Mouse (Mus musculus): ENCODE results near the gene Pvr.

The Pvr gene

DNA sequence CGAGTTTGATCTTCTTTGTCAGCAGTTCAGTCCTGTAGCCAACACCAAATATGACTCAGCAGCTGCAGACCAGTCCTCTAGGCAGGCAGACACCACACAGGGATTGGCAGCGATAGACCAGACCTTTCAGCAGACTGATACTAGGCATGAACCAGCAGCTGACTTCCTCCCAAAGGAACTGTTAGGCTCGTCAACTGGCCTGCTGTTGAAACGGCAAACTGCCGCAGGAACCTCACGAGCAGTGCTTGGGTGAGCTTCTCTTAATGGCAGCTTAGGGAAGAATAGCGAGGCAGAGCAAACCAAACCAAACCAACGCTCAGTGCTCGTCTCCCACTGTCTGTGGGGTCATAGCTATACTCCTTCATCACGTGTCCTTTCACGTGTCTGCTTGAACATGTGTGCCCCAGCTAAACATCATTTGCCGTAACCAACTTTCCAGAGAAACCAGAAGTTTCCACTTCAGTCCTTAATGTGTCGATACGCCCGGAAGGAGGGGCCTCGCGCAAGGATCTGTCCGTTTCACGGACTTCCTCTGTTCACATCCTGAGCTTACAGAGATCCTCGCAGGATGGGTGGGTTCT is 14.3 kb upstream of the Pvr start:
- in situ Hi-C loops (cut with MboI, MseI), result loop anchor here (25.0 kb wide), 1 partner anchor 923 kb away; the partner anchor contains the start of genes Foxa3, Irf2bp1 and Sympk

GRCm38 (mm10) chr7:19932877-19933809 is 12.2 kb upstream of the Pvr start:
- in situ Hi-C loops (cut with MboI, MseI), result loop anchor here (25.0 kb wide), 1 partner anchor 921 kb away; the partner anchor contains the start of genes Foxa3, Irf2bp1 and Sympk

DNA sequence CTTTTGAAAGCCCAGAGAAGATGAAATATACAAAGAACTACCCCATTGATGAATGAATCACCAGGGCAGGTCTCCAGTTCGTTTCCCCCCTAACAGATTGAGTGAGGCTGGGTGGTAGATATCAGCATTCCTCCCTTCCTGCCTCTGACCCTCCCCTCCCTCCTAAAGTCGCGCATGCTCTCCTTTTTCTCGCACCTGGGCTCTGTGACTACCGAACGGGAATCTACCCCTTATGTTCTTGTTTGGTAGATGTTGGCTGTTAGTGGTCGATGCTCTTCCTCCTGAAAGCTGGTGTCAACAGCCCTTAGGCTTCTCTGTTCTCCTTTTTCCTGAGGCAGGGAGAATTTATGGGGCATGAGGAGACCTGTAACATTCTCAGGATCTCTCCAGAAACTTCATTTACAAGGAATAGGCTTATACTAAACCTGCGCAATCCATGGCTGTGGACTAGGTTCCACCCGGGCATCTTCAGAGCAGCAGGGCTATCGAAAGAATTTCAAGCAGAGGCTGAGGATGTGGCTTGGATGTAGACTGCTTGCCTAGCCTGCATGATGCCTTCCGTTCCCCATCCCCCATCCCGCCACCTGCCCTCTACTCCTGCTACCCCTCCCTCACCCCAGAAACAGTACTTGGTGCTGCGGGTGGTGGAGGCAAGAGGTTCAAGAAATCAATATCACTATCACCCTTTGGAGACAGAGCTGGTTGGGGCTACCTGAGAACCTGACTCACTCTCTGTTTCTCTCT is 11.3 kb upstream of the Pvr start:
- in situ Hi-C loops (cut with MboI, MseI), result loop anchor here (25.0 kb wide), 1 partner anchor 920 kb away; the partner anchor contains the start of genes Foxa3, Irf2bp1 and Sympk

DNA sequence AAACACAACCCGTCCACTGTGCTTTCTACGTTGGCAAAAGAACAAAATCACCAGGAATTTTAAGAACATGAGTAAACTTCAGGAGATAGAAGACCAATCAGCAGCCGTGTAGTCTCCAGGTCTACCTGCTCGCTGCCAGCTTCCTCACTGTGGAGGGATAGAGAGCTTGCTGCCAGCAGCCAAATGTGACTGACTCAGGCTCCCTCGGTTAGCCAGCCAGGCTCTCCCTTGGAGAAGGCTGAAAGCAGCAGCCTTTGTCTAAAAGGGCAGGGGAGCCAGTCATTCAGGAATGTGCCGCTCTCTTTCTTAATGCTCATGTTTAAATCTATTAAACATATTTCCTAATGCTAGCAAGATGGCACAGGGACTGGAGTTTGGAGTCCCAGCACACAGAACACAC is 9.5 kb upstream of the Pvr start:
- in situ Hi-C loops (cut with MboI, MseI), result loop anchor here (25.0 kb wide), 1 partner anchor 918 kb away; the partner anchor contains the start of genes Foxa3, Irf2bp1 and Sympk

GRCm38 (mm10) chr7:19928486-19928885 is 7.5 kb upstream of the Pvr start:
- in situ Hi-C loops (cut with MboI, MseI), result loop anchor here (25.0 kb wide), 1 partner anchor 916 kb away; the partner anchor contains the start of genes Foxa3, Irf2bp1 and Sympk

DNA sequence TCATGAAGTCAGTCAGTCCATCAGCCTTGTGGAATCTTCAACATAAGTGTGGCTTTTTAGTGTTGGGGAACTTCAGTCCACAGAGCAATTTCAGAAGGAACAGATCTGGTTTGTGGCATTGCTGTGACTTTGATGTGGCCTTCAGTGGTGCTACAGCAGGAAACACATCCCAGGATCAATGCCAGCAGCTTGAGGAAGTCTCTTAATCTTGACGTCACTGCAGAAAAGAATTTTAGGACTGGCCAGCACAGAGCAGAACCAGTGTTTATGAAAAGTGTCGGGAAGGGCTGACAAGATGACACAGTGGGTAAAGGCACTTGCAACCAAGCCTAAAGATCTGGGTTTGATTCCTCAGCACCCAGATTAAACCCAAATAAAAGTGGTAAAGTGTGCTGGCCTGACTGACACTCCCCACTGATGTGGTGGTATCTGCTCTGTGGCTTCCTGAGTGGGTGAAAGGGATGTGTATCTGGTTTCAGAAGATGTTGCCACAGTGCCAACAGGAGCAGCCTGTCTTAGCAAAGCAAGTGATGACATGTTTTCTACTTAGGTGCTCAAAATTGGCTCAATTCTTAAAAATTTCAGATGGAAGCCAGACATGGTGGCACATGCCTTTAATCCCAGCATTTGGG is 6.0 kb upstream of the Pvr start:
- in situ Hi-C loops (cut with MboI, MseI), result loop anchor here (25.0 kb wide), 1 partner anchor 915 kb away; the partner anchor contains the start of genes Foxa3, Irf2bp1 and Sympk

GRCm38 (mm10) chr7:19925376-19925775 is 4.4 kb upstream of the Pvr start:
- in situ Hi-C loops (cut with MboI, MseI), result loop anchor here (25.0 kb wide), 1 partner anchor 913 kb away; the partner anchor contains the start of genes Foxa3, Irf2bp1 and Sympk

- in situ Hi-C loops (cut with MboI, MseI), result no loop called here
Observed at GRCm38 (mm10) chr7:19923797-19924196, 2.8 kb upstream of the Pvr start.

DNA sequence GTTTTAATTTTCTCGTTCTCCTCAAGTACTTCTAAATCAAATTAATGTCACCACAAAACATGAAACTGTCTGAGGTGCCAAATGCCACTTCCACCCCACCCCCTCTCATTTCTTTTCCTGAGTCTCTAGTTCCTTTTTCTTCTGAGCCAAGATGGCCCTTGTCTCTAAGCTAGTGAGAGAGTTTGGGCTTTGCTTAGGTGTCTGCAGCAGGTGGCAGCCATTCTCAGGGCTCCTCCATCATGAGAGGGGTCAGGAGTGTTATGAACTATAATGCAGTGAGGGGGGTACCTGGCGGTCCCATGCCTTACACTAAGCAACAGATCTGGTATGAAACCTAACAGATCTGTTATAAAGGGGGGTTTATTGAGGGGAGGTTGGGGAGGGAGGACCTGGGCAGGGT is 2.4 kb upstream of the Pvr start:
- in situ Hi-C loops (cut with MboI, MseI), result no loop called here

GRCm38 (mm10) chr7:19920166-19920505 is 824 bp downstream of the Pvr start:
- in situ Hi-C loops (cut with MboI, MseI), result no loop called here

GRCm38 (mm10) chr7:19914558-19914957 is 6.4 kb downstream of the Pvr start:
- in situ Hi-C loops (cut with MboI, MseI), result loop anchor here (5.0 kb wide), 1 partner anchor 43 kb away; no protein-coding TSS in a partner anchor

DNA sequence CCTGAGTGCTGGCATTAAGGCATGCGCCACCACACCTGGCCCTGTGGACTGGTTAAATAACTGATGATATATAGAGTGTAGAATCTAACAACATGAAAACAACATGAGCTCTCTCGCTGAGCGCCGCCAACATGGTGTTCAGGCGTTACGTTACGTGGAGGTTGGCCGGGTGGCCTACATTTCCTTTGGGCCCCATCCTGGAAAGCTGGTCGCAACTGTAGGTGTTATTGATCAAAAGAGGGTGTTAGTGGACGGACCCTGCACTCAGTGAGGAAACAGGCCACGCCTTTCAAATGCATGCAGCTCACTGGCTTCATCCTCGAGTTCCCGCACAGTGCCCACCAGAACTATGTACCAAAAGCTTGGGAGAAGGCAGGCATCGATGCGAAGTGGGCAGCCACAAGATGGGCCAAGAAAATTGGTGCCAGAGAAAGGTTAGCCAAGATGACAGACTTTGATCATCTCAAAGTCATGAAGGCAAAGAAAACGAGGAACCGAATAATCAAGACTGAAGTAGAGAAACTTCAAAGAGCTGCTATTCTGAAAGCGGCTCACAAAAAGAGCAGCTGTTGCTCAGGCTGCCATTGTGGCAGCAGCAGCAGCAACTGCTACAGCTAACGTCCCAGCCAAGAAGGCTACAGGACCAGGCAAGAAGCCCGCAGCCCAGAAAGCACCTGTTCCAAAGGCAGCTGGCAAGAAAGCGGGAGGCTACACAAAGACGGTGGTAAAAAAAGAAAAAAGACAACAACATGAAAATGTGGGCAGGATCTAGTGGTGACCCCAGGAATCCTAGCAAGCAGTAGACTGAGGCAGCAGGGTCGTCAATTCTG is 9.1 kb downstream of the Pvr start:
- in situ Hi-C loops (cut with MboI, MseI), result loop anchor here (5.0 kb wide), 1 partner anchor 45 kb away; no protein-coding TSS in a partner anchor

- in situ Hi-C loops (cut with MboI, MseI), result loop anchor here (5.0 kb wide), 1 partner anchor 46 kb away; no protein-coding TSS in a partner anchor
Observed at GRCm38 (mm10) chr7:19911292-19911658, 9.7 kb downstream of the Pvr start.

DNA sequence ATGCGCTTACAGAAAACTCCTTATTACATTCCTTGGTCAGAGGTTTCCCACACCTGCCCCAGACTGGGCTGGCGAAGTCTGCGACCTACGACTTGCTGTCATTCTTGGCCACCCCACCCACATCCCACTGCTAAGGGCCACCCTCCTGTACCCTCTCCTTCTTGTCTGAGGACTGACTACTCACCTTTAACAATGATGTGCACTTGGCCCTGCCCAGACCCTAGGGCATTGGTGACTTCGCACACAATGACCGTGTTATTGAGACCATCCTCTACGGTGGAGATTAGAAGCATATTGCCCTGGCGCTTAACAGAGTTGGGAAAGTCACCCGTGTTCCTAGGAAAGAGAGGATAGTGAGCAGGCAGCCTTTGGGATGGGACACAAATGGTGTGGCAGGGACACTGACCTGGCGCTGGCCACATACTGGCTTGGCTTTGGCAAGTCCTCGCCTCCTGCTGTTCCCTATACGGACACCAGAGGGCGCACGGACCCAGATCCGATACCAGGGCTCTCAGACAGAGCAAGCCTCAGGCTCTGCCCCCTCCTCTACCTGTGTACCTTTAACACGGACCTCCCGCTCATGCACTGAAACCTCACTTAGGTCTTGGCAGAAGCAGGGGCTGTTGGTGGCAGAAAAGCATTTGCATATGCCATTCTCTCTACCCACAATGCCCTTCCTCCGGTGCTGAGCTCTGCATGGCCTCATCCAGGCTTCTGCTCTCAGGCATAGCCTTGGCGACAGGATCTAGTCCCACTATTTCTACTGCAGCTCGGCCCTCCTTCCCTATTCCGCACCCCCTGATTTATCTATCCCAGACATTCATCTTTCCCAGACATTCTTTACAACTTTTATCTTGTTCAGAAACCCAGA is 10.3 kb downstream of the Pvr start:
- in situ Hi-C loops (cut with MboI, MseI), result loop anchor here (5.0 kb wide), 1 partner anchor 47 kb away; no protein-coding TSS in a partner anchor

DNA sequence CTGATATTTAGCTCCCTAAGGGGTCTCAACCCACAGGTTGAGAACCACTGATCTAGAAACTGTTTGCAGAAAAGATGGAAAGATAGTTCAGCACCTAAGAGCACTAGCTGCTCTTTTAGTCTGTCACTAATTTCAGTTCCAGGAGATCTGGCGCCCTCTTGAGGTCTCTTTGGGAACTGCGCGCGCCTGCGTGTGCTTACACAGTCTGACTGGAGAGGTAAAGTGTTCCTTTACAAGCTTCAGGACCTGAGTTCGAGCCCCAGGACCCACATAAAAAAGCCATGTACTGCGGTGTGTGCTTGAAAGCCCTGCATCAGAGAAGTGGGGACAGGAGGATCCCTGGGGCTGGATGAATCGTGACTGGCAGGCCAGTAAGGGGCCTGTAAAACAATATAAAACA is 31.1 kb downstream of the Pvr start:
- in situ Hi-C loops (cut with MboI, MseI), result no loop called here

- in situ Hi-C loops (cut with MboI, MseI), result no loop called here
Observed at GRCm38 (mm10) chr7:19887849-19888248, 33.1 kb downstream of the Pvr start, which contains the start of gene Ceacam19. Ceacam19 (minus strand) TSS chr7:19887965.

DNA sequence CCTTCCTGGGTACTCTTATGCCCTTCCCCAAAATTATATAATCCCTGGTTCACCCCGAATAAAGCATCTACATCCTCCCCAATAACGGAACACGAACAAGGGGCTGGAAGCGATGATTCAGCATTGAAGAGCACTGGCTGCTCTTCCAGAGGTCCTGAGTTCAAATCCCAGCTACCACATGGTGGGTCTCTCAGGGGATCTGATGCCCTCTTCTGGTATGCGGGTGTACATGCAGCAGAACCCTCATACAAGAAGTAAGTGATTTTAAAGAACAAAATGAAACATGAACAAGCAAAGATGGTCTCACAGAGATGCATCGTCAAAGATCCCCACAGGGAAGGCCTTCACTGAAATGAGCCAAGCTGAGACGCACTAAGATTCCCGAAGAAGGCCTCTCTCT is 40.2 kb downstream of the Pvr start:
- in situ Hi-C loops (cut with MboI, MseI), result no loop called here

GRCm38 (mm10) chr7:19876781-19877425 is 44.1 kb downstream of the Pvr start:
- in situ Hi-C loops (cut with MboI, MseI), result no loop called here

Measured in T-helper 1 cell (primary cell).